Mouse (Mus musculus) liver, embryonic 13.5 days (tissue): ENCODE measurements at regions not wholly inside any gene's neighbourhood (a gene's known extent, or its start where the extent isn't known, plus 50 kb on each side); places are given as distances from the start of the nearest gene placed in this dataset.

Experiments
- ATAC-seq: fragments of 200-750 bp; cut with Nextera tagmentation; 2 replicates; pipeline ENCODE4 v1.8.0; 2017; ENCODE audit warnings: low read depth, mild to moderate bottlenecking, moderate number of reproducible peaks, moderate library complexity
- DNase-seq: peaks from one replicate; pipeline ENCODE4 v3.0.0; 2022
- H3K27ac ChIP-seq: fragments of 300-500 bp; sonication (generic); 2 replicates; pipeline ENCODE4 v1.5.1; 2015; ENCODE audit warnings: moderate library complexity, mild to moderate bottlenecking, inconsistent platforms
- H3K27me3 ChIP-seq: fragments of 300-500 bp; sonication (generic); 2 replicates; pipeline ENCODE4 v1.6.1; 2015; ENCODE audit warnings: mild to moderate bottlenecking, inconsistent platforms
- H3K36me3 ChIP-seq: fragments of 300-500 bp; sonication (generic); 2 replicates; pipeline ENCODE4 v1.6.1; 2015; ENCODE audit warnings: mild to moderate bottlenecking, inconsistent platforms
- H3K4me1 ChIP-seq: fragments of 300-500 bp; sonication (generic); replicated peaks from 2 replicates; pipeline ENCODE4 v1.6.1; 2015; ENCODE audit warnings: inconsistent platforms
- H3K4me2 ChIP-seq: fragments of 300-500 bp; sonication (generic); 2 replicates; pipeline ENCODE4 v1.6.1; 2015; ENCODE audit warnings: inconsistent platforms, mild to moderate bottlenecking, moderate library complexity
- H3K4me3 ChIP-seq: fragments of 300-500 bp; sonication (generic); replicated peaks from 2 replicates; pipeline ENCODE4 v1.5.1; 2015; ENCODE audit warnings: mild to moderate bottlenecking, inconsistent platforms
- H3K9ac ChIP-seq: fragments of 300-500 bp; sonication (generic); 2 replicates; pipeline ENCODE4 v1.6.1; 2015; ENCODE audit warnings: mild to moderate bottlenecking, inconsistent platforms
- H3K9me3 ChIP-seq: fragments of 300-500 bp; sonication (generic); replicated peaks from 2 replicates; pipeline ENCODE4 v1.6.1; 2016; ENCODE audit warnings: inconsistent platforms
- WGBS: fragments of 180-500 bp; shearing (Covaris S2); methylation state at CpG from one replicate; pipeline ENCODE4 v1.1.7; 2015; ENCODE audit not compliant: insufficient replicate concordance; 5-methylcytosine and 5-hydroxymethylcytosine counted together

- Histone ChIP-seq H3K4me1 (no peaks in the 10 kb centered on the region), H3K9me3 (no peaks in the 10 kb centered on the region), H3K9ac (no peak overlapping the region), H3K27ac (no peak overlapping the region), H3K36me3 (no peaks in the 10 kb centered on the region), H3K27me3 (no peaks in the 10 kb centered on the region), H3K4me2 (no peak overlapping the region), H3K4me3 (no peak overlapping the region)
- WGBS: 70% methylated on average over 2 of the region's 2 CpGs
- DNase-seq (no peak), ATAC-seq (no peak)
Observed at GRCm38 (mm10) chr9:32847361-32847760, 211.3 kb downstream of the Ets1 start.

DNA sequence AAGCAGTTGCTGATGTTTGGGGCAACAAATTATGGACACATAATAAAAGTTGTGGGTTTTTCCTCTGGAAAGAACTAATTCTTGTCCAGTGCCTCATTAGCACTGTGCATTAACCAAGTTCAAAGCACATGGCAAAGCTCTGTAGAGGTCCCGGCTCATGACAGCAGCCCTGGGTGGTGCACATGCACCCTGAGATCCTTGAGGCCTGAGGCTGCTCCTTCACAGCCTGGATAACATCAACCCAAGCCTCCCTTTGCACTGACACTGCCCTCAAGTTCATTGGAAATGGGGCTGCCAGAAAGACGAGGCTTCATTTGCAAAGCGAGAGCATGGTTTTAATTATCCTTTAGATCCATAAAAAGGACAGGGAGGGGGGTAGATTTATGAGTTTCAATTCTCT lies 216.3 kb downstream of the Ets1 start:
- ATAC-seq (no peak), DNase-seq (no peak)
- Histone ChIP-seq H3K36me3 (no peaks in the 10 kb centered on the region), H3K4me2 (no peak overlapping the region), H3K9ac (no peak overlapping the region), H3K4me3 (no peak overlapping the region), H3K27me3 (no peaks in the 10 kb centered on the region), H3K9me3 (no peaks in the 10 kb centered on the region), H3K4me1 (no peaks in the 10 kb centered on the region), H3K27ac (no peak overlapping the region)
- 71% methylated on average over 3 of the region's 3 CpGs for WGBS

DNA sequence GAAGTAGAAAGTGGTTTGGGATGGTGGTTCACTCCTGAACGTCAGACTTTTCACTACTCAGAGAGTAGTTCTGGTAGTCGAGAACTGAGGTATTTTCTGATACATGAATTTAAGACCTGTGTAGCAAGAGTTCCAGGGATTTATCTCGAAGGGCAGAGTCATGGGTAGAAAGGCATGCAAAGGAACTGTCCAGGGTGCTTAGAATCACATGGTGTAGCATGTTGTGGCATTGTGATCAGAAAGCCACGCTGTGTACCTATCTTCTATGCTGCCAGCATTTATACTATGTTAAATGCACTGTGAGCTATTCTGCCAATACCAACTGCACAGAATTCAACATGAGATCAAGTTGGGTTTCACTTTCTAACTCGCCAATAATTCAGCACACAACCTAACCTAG lies 227.3 kb downstream of the Ets1 start:
- Histone ChIP-seq H3K4me1 (no peaks in the 10 kb centered on the region), H3K9ac (no peak overlapping the region), H3K4me3 (no peak overlapping the region), H3K4me2 (no peak overlapping the region), H3K27me3 (no peaks in the 10 kb centered on the region), H3K36me3 (no peaks in the 10 kb centered on the region), H3K9me3 (no peaks in the 10 kb centered on the region), H3K27ac (no peak overlapping the region)
- DNase-seq (no peak), ATAC-seq (no peak)
- 48% methylated on average over 5 of the region's 5 CpGs for WGBS

GRCm38 (mm10) chr9:32868936-32869335 lies 232.9 kb downstream of the Ets1 start:
- Histone ChIP-seq H3K9ac (no peak overlapping the region), H3K27me3 (no peaks in the 10 kb centered on the region), H3K9me3 (no peaks in the 10 kb centered on the region), H3K4me3 (no peak overlapping the region), H3K4me2 (no peak overlapping the region), H3K36me3 (no peaks in the 10 kb centered on the region), H3K27ac (no peak overlapping the region), H3K4me1 (no peaks in the 10 kb centered on the region)
- 70% methylated on average over 8 of the region's 8 CpGs for WGBS
- ATAC-seq: no peak
- no peak for DNase-seq

GRCm38 (mm10) chr9:32874306-32874875 lies 238.4 kb downstream of the Ets1 start:
- ATAC-seq (no peak), DNase-seq (no peak)
- H3K27ac ChIP-seq: no peak overlapping the region
- no peak overlapping the region for H3K4me2 ChIP-seq
- no peaks in the 10 kb centered on the region for H3K4me1 ChIP-seq
- H3K9me3 ChIP-seq: no peaks in the 10 kb centered on the region
- 62% methylated on average over 6 of the region's 6 CpGs for WGBS
- H3K4me3 ChIP-seq: no peak overlapping the region
- H3K9ac ChIP-seq: no peak overlapping the region
- no peaks in the 10 kb centered on the region for H3K27me3 ChIP-seq
- no peaks in the 10 kb centered on the region for H3K36me3 ChIP-seq

DNA sequence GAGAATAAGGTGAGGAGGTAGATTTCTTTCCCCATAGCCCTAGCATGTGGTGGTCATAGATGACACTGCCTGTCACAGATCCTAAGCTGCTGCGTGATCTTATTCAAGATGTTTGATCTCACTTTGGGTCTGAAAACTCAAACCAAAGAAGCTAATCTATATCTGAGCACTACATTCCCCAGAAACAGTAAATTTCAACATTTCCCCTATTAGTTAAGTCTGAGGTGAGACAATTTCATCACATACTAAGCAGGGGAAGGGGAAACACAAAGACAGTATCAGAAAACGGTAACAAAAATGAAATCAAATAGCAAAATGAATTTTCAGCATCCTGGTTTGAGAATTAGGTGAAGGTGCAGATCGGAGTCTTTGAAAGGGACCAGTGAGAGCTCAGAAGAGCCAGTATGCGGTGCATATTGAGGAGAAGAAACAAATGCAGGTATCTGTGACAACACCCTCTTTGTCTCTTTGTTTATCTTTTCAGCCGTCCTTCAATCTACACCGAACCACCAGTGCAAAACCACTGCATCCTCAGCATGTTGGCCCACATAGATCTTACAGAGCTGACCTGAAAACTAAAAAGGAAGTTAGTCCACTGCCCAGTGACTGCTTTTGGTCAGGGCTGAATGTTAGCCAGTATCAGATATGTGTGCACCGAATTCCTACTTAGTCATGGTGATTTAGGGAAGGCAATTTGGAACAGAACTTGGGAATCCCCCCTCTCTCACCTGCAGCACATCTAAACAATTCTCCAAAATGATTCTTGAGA lies 247.0 kb downstream of the Ets1 start:
- no peak overlapping the region for H3K4me3 ChIP-seq
- H3K4me2 ChIP-seq: no peak overlapping the region
- no peak overlapping the region for H3K27ac ChIP-seq
- 54% methylated on average over 7 of the region's 7 CpGs for WGBS
- no peaks in the 10 kb centered on the region for H3K27me3 ChIP-seq
- no peak for DNase-seq
- H3K36me3 ChIP-seq: no peaks in the 10 kb centered on the region
- no peak overlapping the region for H3K9ac ChIP-seq
- no peaks in the 10 kb centered on the region for H3K9me3 ChIP-seq
- ATAC-seq: no peak
- H3K4me1 ChIP-seq: no peaks in the 10 kb centered on the region

GRCm38 (mm10) chr9:32886008-32886650 lies 250.1 kb downstream of the Ets1 start:
- Histone ChIP-seq H3K4me2 (no peak overlapping the region), H3K4me1 (no peaks in the 10 kb centered on the region), H3K36me3 (no peaks in the 10 kb centered on the region), H3K4me3 (no peak overlapping the region), H3K27ac (no peak overlapping the region), H3K9me3 (no peaks in the 10 kb centered on the region), H3K27me3 (no peaks in the 10 kb centered on the region), H3K9ac (no peak overlapping the region)
- ATAC-seq (no peak), DNase-seq (no peak)
- 60% methylated on average over 6 of the region's 6 CpGs for WGBS

- Histone ChIP-seq H3K4me1 (no peaks in the 10 kb centered on the region), H3K4me2 (no peak overlapping the region), H3K4me3 (no peak overlapping the region), H3K27ac (no peak overlapping the region), H3K9me3 (no peaks in the 10 kb centered on the region), H3K9ac (no peak overlapping the region), H3K27me3 (no peaks in the 10 kb centered on the region), H3K36me3 (no peaks in the 10 kb centered on the region)
- WGBS: 31% methylated on average over 4 of the region's 4 CpGs
- DNase-seq (no peak), ATAC-seq (no peak)
Observed at GRCm38 (mm10) chr9:32899801-32900200, 263.8 kb downstream of the Ets1 start.

GRCm38 (mm10) chr9:32901287-32901686 lies 265.3 kb downstream of the Ets1 start:
- Histone ChIP-seq H3K9ac (no peak overlapping the region), H3K27ac (no peak overlapping the region), H3K4me2 (no peak overlapping the region), H3K9me3 (no peaks in the 10 kb centered on the region), H3K27me3 (no peaks in the 10 kb centered on the region), H3K4me1 (no peaks in the 10 kb centered on the region), H3K36me3 (no peaks in the 10 kb centered on the region), H3K4me3 (no peak overlapping the region)
- no peak for DNase-seq
- 34% methylated on average over 4 of the region's 4 CpGs for WGBS
- no peak for ATAC-seq

GRCm38 (mm10) chr9:32906233-32906872 lies 270.3 kb downstream of the Ets1 start:
- H3K27me3 ChIP-seq: no peaks in the 10 kb centered on the region
- DNase-seq (no peak), ATAC-seq (peak; percentile 34; the same call in 1 of the 2 replicates)
- no peak overlapping the region for H3K4me2 ChIP-seq
- H3K4me1 ChIP-seq: no peaks in the 10 kb centered on the region
- H3K36me3 ChIP-seq: no peaks in the 10 kb centered on the region
- WGBS: 12% methylated on average over 8 of the region's 8 CpGs
- H3K4me3 ChIP-seq: no peak overlapping the region
- H3K9ac ChIP-seq: no peak overlapping the region
- H3K9me3 ChIP-seq: no peaks in the 10 kb centered on the region
- no peak overlapping the region for H3K27ac ChIP-seq

- no peaks in the 10 kb centered on the region for H3K27me3 ChIP-seq
- no peak overlapping the region for H3K27ac ChIP-seq
- no peak overlapping the region for H3K4me2 ChIP-seq
- no peaks in the 10 kb centered on the region for H3K4me1 ChIP-seq
- no peaks in the 10 kb centered on the region for H3K9me3 ChIP-seq
- no peak overlapping the region for H3K9ac ChIP-seq
- no peaks in the 10 kb centered on the region for H3K36me3 ChIP-seq
- no peak overlapping the region for H3K4me3 ChIP-seq
- no peak for ATAC-seq
- DNase-seq: no peak
- WGBS: 56% methylated on average over 7 of the region's 7 CpGs
Observed at GRCm38 (mm10) chr9:32910641-32911040, 274.6 kb downstream of the Ets1 start.
